Mouse (Mus musculus): ENCODE measurements at regions not wholly inside any gene's neighbourhood (a gene's known extent, or its start where the extent isn't known, plus 50 kb on each side); places are given as distances from the start of the nearest gene placed in this dataset.

GRCm38 (mm10) chr3:25240196-25240595 lies 96.1 kb upstream of the Naaladl2 start:
- ChIA-PET CTCF (no interaction called here), POLR2A (interaction anchor here in 1 of 4 experiments (0.9 kb wide), 1 partner anchor 55 kb away, joined by 3 read pairs; no protein-coding TSS in a partner anchor)

- CTCF ChIA-PET, result no interaction called here
- POLR2A ChIA-PET, result interaction anchor here in 1 of 4 experiments (0.5 kb wide), 1 partner anchor 13 kb away, joined by 3 read pairs; no protein-coding TSS in a partner anchor
Measured at GRCm38 (mm10) chr3:25220601-25221000, 76.5 kb upstream of the Naaladl2 start.

- ChIA-PET CTCF (no interaction called here), POLR2A (no interaction called here)
Measured at GRCm38 (mm10) chr3:25208041-25208685, 64.1 kb upstream of the Naaladl2 start.

All from embryonic stem cell, embryonic (primary cell).